Mouse (Mus musculus): Measurements from ENCODE around the gene Tal1. TPM values are rescaled to one million over a fixed set of nuclear protein-coding genes. Genes with fewer than 3 reads are reported as not detected.

Tal1 gene
- polyA plus RNA-seq, 1 experiment from 2014 or later: 0.25 TPM

- H3K4me2 ChIP-seq (ENCODE audit: low read length): no peak overlapping the region
- H3K27me3 ChIP-seq (replicated peaks; ENCODE audit: control insufficient read depth, insufficient read depth, low read length): no peaks in the 10 kb centered on the region
- H3K36me3 ChIP-seq (ENCODE audit: control insufficient read depth, insufficient read depth): no peaks in the 10 kb centered on the region
- no peak overlapping the region for H3K9ac ChIP-seq (replicated peaks; ENCODE audit: low read depth, low read length)
- H3K27ac ChIP-seq (ENCODE audit: low read length): no peak overlapping the region
- no peaks in the 10 kb centered on the region for H3K4me1 ChIP-seq (replicated peaks; ENCODE audit: control insufficient read depth, insufficient read depth, low read length)
- no peak overlapping the region for H3K4me3 ChIP-seq (replicated peaks; ENCODE audit: low read length)
- no peak for ATAC-seq
- WGBS: 82% methylated on average over 2 of the region's 2 CpGs
- H3K9me3 ChIP-seq (ENCODE audit: control insufficient read depth, low read length): no peaks in the 10 kb centered on the region
Measured at GRCm38 (mm10) chr4:115121162-115121561, 64.9 kb downstream of the Tal1 start.

Other genes starting within 250 kb of the Tal1 start
- not detected in 2 replicates for gene Gm12830, start 234.7 kb upstream of the Tal1 start, polyA plus RNA-seq (2015; fragmentation: Nextera tagmentation; extraction: Ambion mirVana)
- 0.15 TPM in 2 replicates for gene Foxd2, start 147.6 kb upstream of the Tal1 start, polyA plus RNA-seq (2015; fragmentation: Nextera tagmentation; extraction: Ambion mirVana)
- gene Foxe3, start 130.4 kb upstream of the Tal1 start, polyA plus RNA-seq (2015; fragmentation: Nextera tagmentation; extraction: Ambion mirVana): not detected in 2 replicates
- gene Cmpk1, start 69.2 kb upstream of the Tal1 start, polyA plus RNA-seq (2015; fragmentation: Nextera tagmentation; extraction: Ambion mirVana): 160 and 185 TPM in 2 replicates
- gene Stil, start 56.3 kb upstream of the Tal1 start, polyA plus RNA-seq (2015; fragmentation: Nextera tagmentation; extraction: Ambion mirVana): 4.9 and 6.4 TPM in 2 replicates
- gene Pdzk1ip1, start 32.3 kb downstream of the Tal1 start, polyA plus RNA-seq (2015; fragmentation: Nextera tagmentation; extraction: Ambion mirVana): 0.46 and 1.2 TPM in 2 replicates
- 3.0 and 5.9 TPM in 2 replicates for gene Cyp4x1, start 77.9 kb downstream of the Tal1 start, polyA plus RNA-seq (2015; fragmentation: Nextera tagmentation; extraction: Ambion mirVana)
- not detected in 2 replicates for gene Cyp4a29, start 185.7 kb downstream of the Tal1 start, polyA plus RNA-seq (2015; fragmentation: Nextera tagmentation; extraction: Ambion mirVana)
- not detected in 2 replicates for gene Cyp4a12a, start 242.6 kb downstream of the Tal1 start, polyA plus RNA-seq (2015; fragmentation: Nextera tagmentation; extraction: Ambion mirVana)

All from forebrain, embryonic 16.5 days (tissue).